Mouse (Mus musculus): Measurements from ENCODE around the gene Vmn1r217. TPM values are rescaled to one million over a fixed set of nuclear protein-coding genes. Genes with fewer than 3 reads are reported as not detected.
"Not testable (repeated sequence)": the region's sequence is repeated elsewhere in the genome, so short reads cannot be mapped to it uniquely, and the experiment has no call there.

The Vmn1r217 gene
- not detected in 2 replicates for polyA plus RNA-seq (2014; fragmentation: Nextera tagmentation; extraction: Ambion mirVana)

DNA sequence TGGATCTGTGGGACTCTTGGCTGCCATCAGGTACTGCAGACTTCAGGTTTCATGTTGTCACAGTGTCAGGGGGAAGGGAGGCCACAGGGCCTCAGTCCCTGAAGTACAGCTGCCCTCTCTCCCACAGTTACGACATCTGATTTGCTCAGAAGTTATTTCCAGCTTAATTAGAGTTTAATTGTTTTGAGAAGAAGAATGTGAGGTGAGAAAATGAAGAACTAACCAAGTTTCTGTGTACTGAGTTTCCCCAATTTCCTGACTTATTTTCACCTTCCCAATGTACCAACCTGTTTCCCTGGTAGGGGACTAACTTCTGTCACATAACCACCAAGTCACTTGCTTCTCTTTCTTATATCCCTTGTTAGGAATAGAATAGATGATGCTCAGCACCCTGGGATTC is at the start of gene Vmn1r217:
Vmn1r217 (minus strand) TSS at position 101 of the 400 bp plus-strand sequence.
- H3K4me1 ChIP-seq (ENCODE audit: control insufficient read depth, insufficient read depth, low read length); H3K36me3 ChIP-seq (ENCODE audit: control insufficient read depth, insufficient read depth, low read length); H3K4me3 ChIP-seq (ENCODE audit: low read length); H3K27ac ChIP-seq (ENCODE audit: low read depth, low read length); ATAC-seq (ENCODE audit: low FRiP score, low TSS enrichment); H3K9me3 ChIP-seq (ENCODE audit: control insufficient read depth, low read length); H3K4me2 ChIP-seq (replicated peaks; ENCODE audit: low read depth, low read length); H3K9ac ChIP-seq (ENCODE audit: low read depth, low read length); H3K27me3 ChIP-seq (ENCODE audit: control insufficient read depth, insufficient read depth, low read length): not testable (repeated sequence)
- 87% methylated on average over 1 of the region's 1 CpGs for WGBS

DNA sequence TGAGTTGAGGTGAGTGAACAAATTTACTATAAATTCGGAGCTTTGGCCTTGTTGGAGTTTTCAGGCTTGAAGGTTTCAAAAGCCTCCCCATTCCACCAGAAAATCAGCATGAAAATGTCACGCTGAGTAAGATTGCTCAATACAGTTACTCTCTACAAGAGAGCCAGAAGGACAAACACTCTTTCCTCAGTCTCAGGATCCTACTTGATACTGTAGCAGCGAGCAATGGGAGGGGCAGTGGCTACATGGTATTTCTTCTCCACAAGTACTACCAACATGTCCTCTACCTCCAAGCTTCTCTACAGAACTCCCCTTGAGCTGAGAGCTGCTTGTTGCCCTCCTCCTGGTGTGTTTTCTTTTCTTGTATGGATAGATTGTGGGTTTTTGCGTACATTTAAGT is 48.4 kb upstream of the Vmn1r217 start:
- ATAC-seq (ENCODE audit: low FRiP score, low TSS enrichment); H3K4me1 ChIP-seq (ENCODE audit: control insufficient read depth, insufficient read depth, low read length); H3K9ac ChIP-seq (ENCODE audit: low read depth, low read length); H3K4me3 ChIP-seq (ENCODE audit: low read length); H3K27ac ChIP-seq (ENCODE audit: low read depth, low read length); H3K4me2 ChIP-seq (replicated peaks; ENCODE audit: low read depth, low read length); H3K9me3 ChIP-seq (ENCODE audit: control insufficient read depth, low read length); H3K36me3 ChIP-seq (ENCODE audit: control insufficient read depth, insufficient read depth, low read length); H3K27me3 ChIP-seq (ENCODE audit: control insufficient read depth, insufficient read depth, low read length): not testable (repeated sequence)
- WGBS = 82% methylated on average over 4 of the region's 4 CpGs

DNA sequence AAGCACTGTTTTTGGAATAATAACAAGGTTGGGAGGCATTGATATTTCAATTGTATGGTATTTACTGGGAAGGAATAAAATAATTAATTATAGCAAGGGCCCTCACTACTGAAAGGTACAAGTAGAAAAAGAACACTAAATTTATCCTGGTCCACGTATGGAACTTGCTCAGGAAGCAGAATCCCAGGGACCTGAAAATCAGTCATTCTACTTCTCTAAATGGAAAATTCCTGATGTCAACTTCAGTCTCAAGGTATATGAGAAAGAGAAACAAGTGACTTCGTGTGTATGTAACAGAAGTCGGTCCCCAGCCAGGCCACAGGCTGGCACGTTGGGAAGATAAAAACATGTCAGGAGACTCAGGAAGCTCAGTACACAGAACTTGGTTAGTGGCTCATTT is 41.0 kb upstream of the Vmn1r217 start, which contains the start of gene Vmn1r219:
Vmn1r219 (plus strand) TSS at position 301 of the 400 bp plus-strand sequence.
- 75% methylated on average over 4 of the region's 4 CpGs for WGBS
- Histone ChIP-seq H3K36me3 (ENCODE audit: control insufficient read depth, insufficient read depth, low read length) (no peaks in the 10 kb centered on the region), H3K4me1 (ENCODE audit: control insufficient read depth, insufficient read depth, low read length) (no peaks in the 10 kb centered on the region), H3K4me2 (replicated peaks; ENCODE audit: low read depth, low read length) (no peak within 1 kb of the TSS), H3K9ac (ENCODE audit: low read depth, low read length) (no peak within 1 kb of the TSS), H3K4me3 (ENCODE audit: low read length) (no peak within 1 kb of the TSS), H3K27me3 (ENCODE audit: control insufficient read depth, insufficient read depth, low read length) (no peaks in the 10 kb centered on the region), H3K27ac (ENCODE audit: low read depth, low read length) (no peak within 1 kb of the TSS), H3K9me3 (ENCODE audit: control insufficient read depth, low read length) (no peaks in the 10 kb centered on the region)
- no peak for ATAC-seq (ENCODE audit: low FRiP score, low TSS enrichment)

DNA sequence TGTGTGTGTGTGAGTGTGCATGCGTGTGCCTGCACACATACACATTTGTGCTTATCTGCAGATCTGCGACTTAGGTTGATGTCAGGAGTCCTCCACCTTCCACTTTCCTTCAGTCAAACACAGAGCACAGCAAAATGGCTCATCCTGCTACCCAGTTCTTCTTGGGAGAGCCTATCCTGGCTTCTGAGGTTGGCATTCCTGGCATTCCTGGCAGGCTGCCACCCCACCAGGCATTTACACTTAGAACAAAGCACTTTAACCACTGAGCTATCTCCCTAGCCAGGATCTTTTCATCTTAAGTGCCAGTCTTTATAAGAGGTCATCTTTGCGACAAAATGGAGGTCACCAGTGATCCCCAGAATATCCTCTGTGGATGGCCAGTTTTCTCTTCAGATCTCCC is 39.8 kb upstream of the Vmn1r217 start:
- 87% methylated on average over 3 of the region's 3 CpGs for WGBS
- H3K27me3 ChIP-seq (ENCODE audit: control insufficient read depth, insufficient read depth, low read length) = no peaks in the 10 kb centered on the region
- ATAC-seq (ENCODE audit: low FRiP score, low TSS enrichment) = no peak

DNA sequence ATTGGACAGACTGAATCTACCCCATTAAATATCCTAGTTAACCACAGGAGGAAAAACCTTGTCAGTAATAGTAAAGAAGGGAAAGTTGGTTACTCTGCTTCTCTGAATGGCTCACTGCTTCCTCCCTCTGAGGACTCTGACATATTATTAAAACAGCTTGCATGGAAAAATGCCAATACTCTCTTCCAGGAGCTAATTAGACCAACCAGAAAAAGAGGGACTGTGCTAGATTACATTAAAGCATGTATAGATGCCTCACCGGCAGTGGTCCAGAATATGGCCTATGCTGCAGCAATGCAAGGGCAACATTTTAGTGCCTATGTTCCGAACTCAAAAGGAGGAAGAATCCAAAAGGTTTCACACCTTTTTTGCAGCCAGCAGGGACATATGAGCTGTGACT is 20.9 kb upstream of the Vmn1r217 start:
- Histone ChIP-seq H3K4me2 (replicated peaks; ENCODE audit: low read depth, low read length) (no peak overlapping the region), H3K27me3 (ENCODE audit: control insufficient read depth, insufficient read depth, low read length) (no peaks in the 10 kb centered on the region), H3K27ac (ENCODE audit: low read depth, low read length) (no peak overlapping the region), H3K9me3 (ENCODE audit: control insufficient read depth, low read length) (no peaks in the 10 kb centered on the region), H3K4me1 (ENCODE audit: control insufficient read depth, insufficient read depth, low read length) (no peaks in the 10 kb centered on the region), H3K4me3 (ENCODE audit: low read length) (no peak overlapping the region), H3K9ac (ENCODE audit: low read depth, low read length) (no peak overlapping the region), H3K36me3 (ENCODE audit: control insufficient read depth, insufficient read depth, low read length) (no peaks in the 10 kb centered on the region)
- WGBS = 84% methylated on average over 2 of the region's 2 CpGs
- ATAC-seq (ENCODE audit: low FRiP score, low TSS enrichment) = no peak

More for the DNA sequence above, 39.8 kb upstream of the Vmn1r217 start:
- H3K27ac ChIP-seq (ENCODE audit: low read depth, low read length) = no peak overlapping the region
- H3K9ac ChIP-seq (ENCODE audit: low read depth, low read length) = no peak overlapping the region
- no peaks in the 10 kb centered on the region for H3K36me3 ChIP-seq (ENCODE audit: control insufficient read depth, insufficient read depth, low read length)
- H3K4me2 ChIP-seq (replicated peaks; ENCODE audit: low read depth, low read length) = no peak overlapping the region
- no peaks in the 10 kb centered on the region for H3K4me1 ChIP-seq (ENCODE audit: control insufficient read depth, insufficient read depth, low read length)
- H3K4me3 ChIP-seq (ENCODE audit: low read length) = no peak overlapping the region
- no peaks in the 10 kb centered on the region for H3K9me3 ChIP-seq (ENCODE audit: control insufficient read depth, low read length)

DNA sequence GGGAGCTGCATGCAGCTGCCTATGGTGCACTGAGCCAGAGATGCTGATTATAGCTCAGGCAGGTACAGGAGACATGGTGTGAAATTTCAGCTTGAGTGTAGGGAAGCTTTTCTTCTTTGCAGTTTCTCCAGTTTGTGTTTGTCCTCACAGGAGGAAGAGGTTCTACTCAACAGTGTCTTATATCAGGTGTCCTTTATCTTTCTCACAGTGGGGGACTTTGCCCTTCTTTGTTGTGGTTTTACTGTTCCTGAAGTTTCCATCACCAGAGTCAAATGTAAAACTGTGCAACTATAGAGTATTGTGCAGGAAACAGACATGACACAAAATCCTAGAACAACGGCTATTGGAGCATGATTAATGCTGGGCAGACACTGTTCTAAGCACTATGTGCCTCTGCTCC is 15.5 kb upstream of the Vmn1r217 start:
- Histone ChIP-seq H3K27me3 (ENCODE audit: control insufficient read depth, insufficient read depth, low read length) (no peaks in the 10 kb centered on the region), H3K36me3 (ENCODE audit: control insufficient read depth, insufficient read depth, low read length) (no peaks in the 10 kb centered on the region), H3K9ac (ENCODE audit: low read depth, low read length) (no peak overlapping the region), H3K27ac (ENCODE audit: low read depth, low read length) (no peak overlapping the region), H3K4me2 (replicated peaks; ENCODE audit: low read depth, low read length) (no peak overlapping the region), H3K9me3 (ENCODE audit: control insufficient read depth, low read length) (no peaks in the 10 kb centered on the region), H3K4me3 (ENCODE audit: low read length) (no peak overlapping the region), H3K4me1 (ENCODE audit: control insufficient read depth, insufficient read depth, low read length) (no peaks in the 10 kb centered on the region)
- ATAC-seq (ENCODE audit: low FRiP score, low TSS enrichment) = no peak
- 48% methylated on average over 1 of the region's 1 CpGs for WGBS

DNA sequence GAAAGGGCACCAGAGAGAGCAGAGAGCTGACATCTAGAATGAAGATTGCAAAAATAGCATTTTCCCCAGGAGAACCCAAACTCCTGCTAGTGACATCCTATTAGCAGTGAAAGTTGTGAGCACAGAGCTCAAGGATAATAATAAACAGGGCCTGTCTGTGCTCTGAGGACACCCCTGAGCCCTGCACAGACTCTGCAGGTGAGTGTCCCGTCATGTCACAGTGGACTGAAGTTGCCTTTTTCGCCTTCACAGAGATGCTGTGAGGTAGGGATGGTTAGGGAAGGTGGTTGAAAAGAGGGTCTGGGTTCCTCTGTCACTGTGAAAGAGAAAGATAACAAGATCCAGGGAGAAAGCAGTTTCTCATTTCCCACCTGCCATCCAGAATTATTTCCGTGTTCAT is 15.1 kb upstream of the Vmn1r217 start, which contains the start of gene Vmn1r218:
Vmn1r218 (plus strand) TSS at position 57 of the 400 bp plus-strand sequence.
- H3K36me3 ChIP-seq (ENCODE audit: control insufficient read depth, insufficient read depth, low read length) = no peaks in the 10 kb centered on the region
- no peaks in the 10 kb centered on the region for H3K9me3 ChIP-seq (ENCODE audit: control insufficient read depth, low read length)
- ATAC-seq (ENCODE audit: low FRiP score, low TSS enrichment) = no peak
- no peak within 1 kb of the TSS for H3K27ac ChIP-seq (ENCODE audit: low read depth, low read length)
- 84% methylated on average over 3 of the region's 3 CpGs for WGBS
- no peaks in the 10 kb centered on the region for H3K4me1 ChIP-seq (ENCODE audit: control insufficient read depth, insufficient read depth, low read length)
- no peaks in the 10 kb centered on the region for H3K27me3 ChIP-seq (ENCODE audit: control insufficient read depth, insufficient read depth, low read length)
- no peak within 1 kb of the TSS for H3K4me2 ChIP-seq (replicated peaks; ENCODE audit: low read depth, low read length)
- no peak within 1 kb of the TSS for H3K9ac ChIP-seq (ENCODE audit: low read depth, low read length)
- no peak within 1 kb of the TSS for H3K4me3 ChIP-seq (ENCODE audit: low read length)

DNA sequence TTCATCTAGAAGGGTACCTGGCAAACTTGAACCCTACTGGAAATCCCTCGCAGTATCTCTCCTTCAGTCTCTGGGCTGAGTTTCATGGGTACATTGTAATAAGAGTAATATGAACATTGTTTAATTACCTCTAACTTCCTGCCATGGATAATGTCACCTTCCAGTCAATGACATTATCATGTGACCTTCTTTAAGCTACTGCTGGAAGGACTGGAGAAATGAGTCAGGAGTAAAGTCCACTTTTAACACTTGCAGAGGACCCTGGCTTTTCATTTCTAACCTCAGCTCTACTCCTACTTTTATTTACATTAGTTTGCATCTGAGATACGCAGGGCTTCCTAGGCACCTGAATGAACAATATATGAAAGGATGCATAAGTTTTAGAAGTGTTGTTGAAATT is 2.6 kb upstream of the Vmn1r217 start:
- Histone ChIP-seq H3K4me3 (ENCODE audit: low read length) (no peak overlapping the region), H3K9ac (ENCODE audit: low read depth, low read length) (no peak overlapping the region), H3K4me1 (ENCODE audit: control insufficient read depth, insufficient read depth, low read length) (no peaks in the 10 kb centered on the region), H3K27me3 (ENCODE audit: control insufficient read depth, insufficient read depth, low read length) (no peaks in the 10 kb centered on the region), H3K4me2 (replicated peaks; ENCODE audit: low read depth, low read length) (no peak overlapping the region), H3K9me3 (ENCODE audit: control insufficient read depth, low read length) (no peaks in the 10 kb centered on the region), H3K36me3 (ENCODE audit: control insufficient read depth, insufficient read depth, low read length) (no peaks in the 10 kb centered on the region), H3K27ac (ENCODE audit: low read depth, low read length) (no peak overlapping the region)
- WGBS = 92% methylated on average over 2 of the region's 2 CpGs
- ATAC-seq (ENCODE audit: low FRiP score, low TSS enrichment) = no peak

DNA sequence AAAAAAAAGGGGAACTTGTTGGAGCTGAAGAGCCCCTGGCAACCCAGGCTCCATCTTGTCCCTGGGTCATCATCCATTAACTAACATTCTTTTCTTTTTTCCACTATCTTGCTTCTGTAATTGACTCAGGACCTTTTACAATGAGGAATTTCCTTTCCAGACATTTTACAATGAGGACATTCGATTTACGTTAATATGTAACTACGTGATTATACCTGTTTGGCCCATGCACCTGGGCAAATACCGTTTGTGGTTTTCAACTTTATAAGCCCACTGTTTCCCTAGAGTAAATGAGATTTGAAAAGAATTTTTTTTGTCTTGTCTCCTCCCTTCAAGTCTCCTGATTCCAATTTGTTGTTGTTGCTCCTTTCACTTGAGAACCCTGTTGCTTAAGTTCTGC is 23.6 kb downstream of the Vmn1r217 start:
- no peak overlapping the region for H3K9ac ChIP-seq (ENCODE audit: low read depth, low read length)
- no peak for ATAC-seq (ENCODE audit: low FRiP score, low TSS enrichment)
- 79% methylated on average over 4 of the region's 4 CpGs for whole genome bisulfite sequencing

More for the DNA sequence above, 23.6 kb downstream of the Vmn1r217 start:
- no peaks in the 10 kb centered on the region for H3K36me3 ChIP-seq (ENCODE audit: control insufficient read depth, insufficient read depth, low read length)
- no peak overlapping the region for H3K4me3 ChIP-seq (ENCODE audit: low read length)
- H3K4me2 ChIP-seq (replicated peaks; ENCODE audit: low read depth, low read length) = no peak overlapping the region
- no peak overlapping the region for H3K27ac ChIP-seq (ENCODE audit: low read depth, low read length)
- no peaks in the 10 kb centered on the region for H3K4me1 ChIP-seq (ENCODE audit: control insufficient read depth, insufficient read depth, low read length)
- no peaks in the 10 kb centered on the region for H3K27me3 ChIP-seq (ENCODE audit: control insufficient read depth, insufficient read depth, low read length)
- no peaks in the 10 kb centered on the region for H3K9me3 ChIP-seq (ENCODE audit: control insufficient read depth, low read length)

All from kidney, embryonic 14.5 days (tissue).